ENCODE assay signal across 26 mouse cellular contexts in genomic region chr7:44549621-44550408, GRCm38 (mm10). TPM values are rescaled to one million over a fixed set of nuclear protein-coding genes. Genes with fewer than 3 reads are reported as not detected.
DNase-seq lines count a peak whose midpoint lies in the region; TF ChIP-seq lines count a peak whose summit lies in the region.
"Had no signal": no experiment of that assay in that cellular context is flagged by ENCODE, and none has a peak within 500 bp of the region (broad histone marks: within the 10 kb centered on the region; RNA-seq: fewer than 3 reads in every experiment).

No protein-coding gene starts in this region.

- no peak for TF ChIP-seq CTCF in gastrocnemius, adult 2 months (IDR thresholded peaks at IDR 0.05)

- peaks cover 29% of the 10 kb centered on the region for H3K4me1 ChIP-seq in limb, embryonic 10.5 days

- H3K27ac ChIP-seq in gastrocnemius, adult 2 months: peak overlapping the region; percentile 16; the same call in 1 of the 2 replicates
- H3K27ac ChIP-seq in limb, embryonic 10.5 days: no peak overlapping the region
- H3K27ac ChIP-seq: forebrain, embryonic 10.5 days; heart, adult 2 months had no signal

- H3K27me3 ChIP-seq in limb, embryonic 10.5 days (ENCODE audit: low read depth, poor library complexity, severe bottlenecking): no peaks in the 10 kb centered on the region
- H3K27me3 ChIP-seq: embryonic facial prominence, embryonic 15.5 days; heart, embryonic 12.5 days; hindbrain, embryonic 12.5 days; Patski had no signal

- no peak overlapping the region for H3K4me3 ChIP-seq in gastrocnemius, adult 2 months
- no peak overlapping the region for H3K4me3 ChIP-seq in limb, embryonic 10.5 days
- H3K4me3 ChIP-seq: embryonic facial prominence, embryonic 15.5 days; heart, adult 2 months had no signal

- WGBS in limb, embryonic 10.5 days: 96% methylated on average over 23 of the region's 23 CpGs

- intact Hi-C loops in gastrocnemius, adult 2 months (cut with DNase I): loop anchor here (2.0 to 10.0 kb wide), 4 partner anchors 21 to 1165 kb away; partner anchors contain the start of genes Rpl18 and Sphk2

- DNase-seq in cerebellum, adult 9-10 months: peak; percentile 55
- no peak for DNase-seq in cerebellum, postnatal 4 days (ENCODE audit: low spot score in 2 of 2)
- DNase-seq in gastrocnemius, adult 2 months: peak; percentile 28
- DNase-seq in gastrocnemius, adult 18-20 months (ENCODE audit: low spot score): no peak
- peak; percentile 45 for DNase-seq in testis, postnatal 10 days (ENCODE audit: low spot score)
- no peak for DNase-seq in testis, postnatal 14 days (ENCODE audit: low spot score)
- DNase-seq in limb, embryonic 10.5 days (ENCODE audit: low spot score): peak; percentile 29
- DNase-seq in adrenal gland, adult 18-20 months (ENCODE audit: low spot score in 2 of 2): no peak
- DNase-seq: adrenal gland, adult 2 months; adrenal gland, postnatal 25 days; cerebellum, postnatal 10 days; embryo, embryonic 11 days; gastrocnemius, postnatal 10 days; heart, adult 2 months had no signal

- no peaks in the 10 kb centered on the region for H3K9me3 ChIP-seq in limb, embryonic 10.5 days (replicated peaks)
- H3K9me3 ChIP-seq: embryonic facial prominence, embryonic 15.5 days; heart, embryonic 12.5 days; hindbrain, embryonic 12.5 days had no signal

- peaks cover 54% of the 10 kb centered on the region for H3K36me3 ChIP-seq in limb, embryonic 10.5 days

RNA-seq across cellular contexts. Expression of gene Pold1, which starts 1.2 kb away (rescaled TPM):
- total RNA-seq in gastrocnemius, adult 2 months (2021): 1 to 10 TPM; 4.1 to 5.1 TPM
- total RNA-seq in gastrocnemius, adult 18-20 months (2021): 1 to 10 TPM; 4.6 to 4.8 TPM
- polyA plus RNA-seq in limb, embryonic 10.5 days (2016; fragmentation: Nextera tagmentation; extraction: Ambion mirVana): 175 and 184 TPM in 2 replicates
- 1 to 10 TPM; 8.3 to 9.4 TPM for total RNA-seq in adrenal gland, adult 18-20 months (2021)

RNA-seq across cellular contexts. Expression of gene Nr1h2, which starts 3.9 kb away (rescaled TPM):
- total RNA-seq in gastrocnemius, adult 2 months (2021): 10 to 100 TPM; 40.6 to 42.7 TPM
- total RNA-seq in gastrocnemius, adult 18-20 months (2021): 10 to 100 TPM; 42.7 to 45.2 TPM
- 74.5 and 82.2 TPM in 2 replicates for polyA plus RNA-seq in limb, embryonic 10.5 days (2016; fragmentation: Nextera tagmentation; extraction: Ambion mirVana)
- 100 to 1,000 TPM; 108 to 128 TPM for total RNA-seq in adrenal gland, adult 18-20 months (2021)

RNA-seq across cellular contexts. Expression of gene Spib, which starts 17.9 kb away (rescaled TPM):
- under 1 TPM in 1 of 2 experiments, not detected in 1; 0.08 TPM for total RNA-seq in gastrocnemius, adult 2 months (2021)
- under 1 TPM in 1 of 2 experiments, not detected in 1; 0.14 TPM for total RNA-seq in gastrocnemius, adult 18-20 months (2021)
- 0.20 TPM in 1 of 2 replicates, not detected in the other for polyA plus RNA-seq in limb, embryonic 10.5 days (2016; fragmentation: Nextera tagmentation; extraction: Ambion mirVana)
- under 1 TPM; 0.19 to 0.43 TPM for total RNA-seq in adrenal gland, adult 18-20 months (2021)
- total RNA-seq: common myeloid progenitor, adult 5-6 weeks had no signal
- polyA plus RNA-seq: embryonic facial prominence, embryonic 11.5 days; forebrain, embryonic 10.5 days; heart, embryonic 12.5 days; hindbrain, embryonic 16.5 days had no signal

RNA-seq across cellular contexts. Expression of gene Napsa, which starts 22.4 kb away (rescaled TPM):
- total RNA-seq in gastrocnemius, adult 2 months (2021): under 1 TPM in 1 of 2 experiments, not detected in 1; 0.20 TPM
- under 1 TPM; 0.47 to 0.91 TPM for total RNA-seq in gastrocnemius, adult 18-20 months (2021)
- 0.14 and 0.20 TPM in 2 replicates for polyA plus RNA-seq in limb, embryonic 10.5 days (2016; fragmentation: Nextera tagmentation; extraction: Ambion mirVana)
- total RNA-seq in adrenal gland, adult 18-20 months (2021): 1 to 10 TPM; 1.3 to 1.6 TPM
- polyA plus RNA-seq: C2C12; heart, embryonic 12.5 days had no signal

RNA-seq across cellular contexts. Expression of gene Mybpc2, which starts 25.4 kb away (rescaled TPM):
- total RNA-seq in gastrocnemius, adult 2 months (2021): 1,000 to 10,000 TPM; 2,660 to 4,973 TPM
- total RNA-seq in gastrocnemius, adult 18-20 months (2021): 1,000 to 10,000 TPM; 4,330 to 4,768 TPM
- polyA plus RNA-seq in limb, embryonic 10.5 days (2016; fragmentation: Nextera tagmentation; extraction: Ambion mirVana): 0.05 and 0.11 TPM in 2 replicates
- under 1 TPM in 1 of 2 experiments, not detected in 1; 0.93 TPM for total RNA-seq in adrenal gland, adult 18-20 months (2021)
- total RNA-seq: adrenal gland, postnatal 25 days; common myeloid progenitor, adult 5-6 weeks had no signal
- polyA plus RNA-seq: activated CD4-positive, CD25-positive, alpha-beta regulatory T cell, adult 4 months; adrenal gland, adult 2 months; C2C12; embryonic facial prominence, embryonic 11.5 days; erythroblast, embryonic 14.5 days; inflammation-experienced regulatory T-cells, adult 6 months had no signal

Comparison
In these comparisons a context has a peak if more than half of its experiments do, and no peak if none do; other contexts are left out.
1. DNase-seq: peak in cerebellum, adult 9-10 months (single experiment), gastrocnemius, adult 2 months (single experiment), testis, postnatal 10 days (single experiment) and limb, embryonic 10.5 days (single experiment); none in cerebellum, postnatal 4 days (0 of 2), gastrocnemius, adult 18-20 months (single experiment), testis, postnatal 14 days (single experiment) and adrenal gland, adult 18-20 months (0 of 2).